Mouse (Mus musculus) C2C12 (cell line): ENCODE measurements around the gene Med13l.

Source experiments
- CTCF ChIP-seq: IDR thresholded peaks from one replicate; pipeline ENCODE4 v1.5.1; 2011; ENCODE audit not compliant: control insufficient read depth, insufficient read depth, insufficient read length
- MYOG ChIP-seq: IDR thresholded peaks from one replicate; pipeline ENCODE4 v1.6.1; 2011; ENCODE audit not compliant: control insufficient read depth, insufficient read length; ENCODE audit errors: extremely low read depth

- no peak for TF ChIP-seq CTCF
- no peak for TF ChIP-seq MYOG
Observed at GRCm38 (mm10) chr5:118601452-118601851, 41.0 kb downstream of the Med13l start.
